Mouse (Mus musculus) gastrocnemius, adult 8-10 months (tissue): ENCODE results near the gene Mus81. TPM values are rescaled to one million over a fixed set of nuclear protein-coding genes. Genes with fewer than 3 reads are reported as not detected.

Experiments
- DNase-seq, 2 experiments: peaks; one replicate each; pipeline ENCODE4 v3.0.0; 2022; ENCODE audit warnings: low spot score in 2 of 2
- total RNA-seq, 4 experiments: library from RNA; stranded (reverse); gene quantifications; 2 replicates each; pipeline ENCODE4 v1.2.4; 2022

Gene Mus81
- total RNA-seq, 4 experiments from 2014 or later: 18.5 to 22.8 (median 21.2) TPM

- no peak for DNase-seq
These were observed 42.5 kb downstream of the Mus81 start for GRCm38 (mm10) chr19:5445747-5446146.

DNA sequence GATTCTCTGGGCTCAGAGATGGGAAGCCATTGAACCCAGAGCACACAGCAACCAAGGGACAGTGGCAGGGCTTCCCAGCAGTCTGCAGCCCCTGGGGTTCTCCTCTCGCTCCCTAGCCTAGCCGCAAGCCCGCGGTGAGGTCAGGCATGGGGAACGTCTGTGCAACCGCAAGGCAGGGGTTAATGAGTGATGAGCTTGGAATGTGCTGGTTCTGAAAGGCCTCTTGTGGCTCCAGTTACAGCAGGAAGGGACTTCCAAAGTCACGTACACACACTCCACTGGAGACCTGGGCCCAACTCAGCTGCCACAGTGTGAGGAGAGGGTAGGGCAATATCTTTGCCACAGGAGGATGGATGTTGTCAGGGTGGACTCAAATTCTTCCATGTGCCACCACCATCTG is 43.2 kb downstream of the Mus81 start:
- DNase-seq: no peak

GRCm38 (mm10) chr19:5444371-5444908 is 43.8 kb downstream of the Mus81 start:
- DNase-seq: no peak

GRCm38 (mm10) chr19:5433951-5434350 is 54.3 kb downstream of the Mus81 start:
- no peak for DNase-seq

GRCm38 (mm10) chr19:5432992-5433852 is 55.0 kb downstream of the Mus81 start:
- no peak for DNase-seq

Other genes with a start within 250 kb of the Mus81 start
- gene Pacs1, start 215.3 kb downstream of the Mus81 start, total RNA-seq: 1 to 10 TPM; 4.5 to 6.6 (median 5.4) TPM
- 10 to 100 TPM; 59.7 to 74.1 (median 62.9) TPM for gene Sf3b2, start 192.9 kb downstream of the Mus81 start, total RNA-seq
- gene Gal3st3, start 190.1 kb downstream of the Mus81 start, total RNA-seq: under 1 TPM in 1 of 4 experiments, not detected in 3; 0.17 TPM
- gene Catsper1, start 152.7 kb downstream of the Mus81 start, total RNA-seq: not detected
- 10 to 100 TPM; 44.0 to 55.9 (median 44.9) TPM for gene Cst6, start 138.8 kb downstream of the Mus81 start, total RNA-seq
- 10 to 100 TPM; 16.3 to 18.8 (median 17.9) TPM for gene Eif1ad, start 121.7 kb downstream of the Mus81 start, total RNA-seq
- 100 to 1,000 TPM; 122 to 146 (median 135) TPM for gene Banf1, start 121.2 kb downstream of the Mus81 start, total RNA-seq
- 10 to 100 TPM; 40.2 to 52.1 (median 45.3) TPM for gene Sart1, start 99.7 kb downstream of the Mus81 start, total RNA-seq
- 1 to 10 TPM in 3 of 4 experiments, under 1 TPM in 1; 0.96 to 2.4 (median 2.0) TPM for gene Tsga10ip, start 85.9 kb downstream of the Mus81 start, total RNA-seq
- 100 to 1,000 TPM; 727 to 752 (median 743) TPM for gene Drap1, start 63.4 kb downstream of the Mus81 start, total RNA-seq
- 10 to 100 TPM; 33.7 to 38.3 (median 35.8) TPM for gene AI837181, start 63.3 kb downstream of the Mus81 start, total RNA-seq
- gene Fosl1, start 40.9 kb downstream of the Mus81 start, total RNA-seq: not detected
- gene Ccdc85b, start 30.5 kb downstream of the Mus81 start, total RNA-seq: 1 to 10 TPM; 5.5 to 8.1 (median 6.3) TPM
- gene Fibp, start 27.8 kb downstream of the Mus81 start, total RNA-seq: 10 to 100 TPM; 29.2 to 35.1 (median 32.8) TPM
- not detected for gene Ctsw, start 19.9 kb downstream of the Mus81 start, total RNA-seq
- gene Efemp2, start 14.4 kb downstream of the Mus81 start, total RNA-seq: 1 to 10 TPM; 3.2 to 6.1 (median 3.8) TPM
- 10 to 100 TPM; 44.8 to 57.2 (median 51.2) TPM for gene Cfl1, start 2.1 kb upstream of the Mus81 start, total RNA-seq
- gene 1700020D05Rik, start 15.4 kb upstream of the Mus81 start, total RNA-seq: under 1 TPM in 3 of 4 experiments, not detected in 1; 0.31 to 0.67 (median 0.47) TPM
- 1 to 10 TPM; 5.3 to 6.4 (median 5.9) TPM for gene Snx32, start 22.1 kb upstream of the Mus81 start, total RNA-seq
- not detected for gene Ovol1, start 72.2 kb upstream of the Mus81 start, total RNA-seq
- 1 to 10 TPM; 2.0 to 2.6 (median 2.5) TPM for gene Ap5b1, start 79.6 kb upstream of the Mus81 start, total RNA-seq
- 10 to 100 TPM; 40.5 to 63.8 (median 50.9) TPM for gene Rnaseh2c, start 113.5 kb upstream of the Mus81 start, total RNA-seq
- 10 to 100 TPM; 17.2 to 23.9 (median 21.6) TPM for gene Kat5, start 121.8 kb upstream of the Mus81 start, total RNA-seq
- gene Rela, start 149.1 kb upstream of the Mus81 start, total RNA-seq: 10 to 100 TPM; 13.8 to 20.5 (median 15.0) TPM
- gene Sipa1, start 175.3 kb upstream of the Mus81 start, total RNA-seq: 1 to 10 TPM; 2.1 to 6.9 (median 6.3) TPM
- 1 to 10 TPM; 7.1 to 8.7 (median 8.1) TPM for gene Map3k11, start 200.3 kb upstream of the Mus81 start, total RNA-seq
- 10 to 100 TPM; 11.8 to 15.2 (median 13.7) TPM for gene Pcnx3, start 200.5 kb upstream of the Mus81 start, total RNA-seq
- gene Kcnk7, start 216.0 kb upstream of the Mus81 start, total RNA-seq: not detected
- gene Ehbp1l1, start 237.9 kb upstream of the Mus81 start, total RNA-seq: 100 to 1,000 TPM; 195 to 259 (median 242) TPM
- 10 to 100 TPM; 17.0 to 18.5 (median 18.2) TPM for gene Fam89b, start 241.3 kb upstream of the Mus81 start, total RNA-seq